Mouse (Mus musculus) kidney, postnatal 0 days (tissue): ENCODE results near the gene Furin. TPM values are rescaled to one million over a fixed set of nuclear protein-coding genes. Genes with fewer than 3 reads are reported as not detected.

ENCODE experiments used
- ATAC-seq: fragments of 200-750 bp; cut with Nextera tagmentation; replicated peaks from 2 replicates; pipeline ENCODE4 v1.8.0; 2017; ENCODE audit warnings: low read depth, moderate number of reproducible peaks, moderate TSS enrichment, moderate library complexity; ENCODE audit not compliant: low FRiP score
- DNase-seq: peaks from one replicate; pipeline ENCODE4 v3.0.0-alpha.2; 2016; ENCODE audit warnings: low spot score
- H3K27ac ChIP-seq: fragments of 300-500 bp; sonication (generic); 2 replicates; pipeline ENCODE4 v1.5.1; 2014; ENCODE audit warnings: mild to moderate bottlenecking
- H3K27me3 ChIP-seq: fragments of 300-500 bp; sonication (generic); 2 replicates; pipeline ENCODE4 v1.6.1; 2014; ENCODE audit warnings: low read length, mixed read lengths; ENCODE audit not compliant: insufficient read depth
- H3K36me3 ChIP-seq: fragments of 300-500 bp; sonication (generic); 2 replicates; pipeline ENCODE4 v1.6.1; 2014; ENCODE audit warnings: low read length, mixed read lengths; ENCODE audit not compliant: insufficient read depth
- H3K4me1 ChIP-seq: fragments of 300-500 bp; sonication (generic); replicated peaks from 2 replicates; pipeline ENCODE4 v1.6.1; 2014; ENCODE audit warnings: antibody characterized with exemption, low read length, mixed read lengths; ENCODE audit not compliant: insufficient read depth
- H3K4me2 ChIP-seq: fragments of 300-500 bp; sonication (generic); 2 replicates; pipeline ENCODE4 v1.6.1; 2014; ENCODE audit warnings: mild to moderate bottlenecking, low read length, moderate library complexity, mixed read lengths
- H3K4me3 ChIP-seq: fragments of 300-500 bp; sonication (generic); replicated peaks from 2 replicates; pipeline ENCODE4 v1.5.1; 2014; ENCODE audit warnings: low read depth, low read length
- H3K9ac ChIP-seq: fragments of 300-500 bp; sonication (generic); 2 replicates; pipeline ENCODE4 v1.6.1; 2014; ENCODE audit warnings: low read depth, low read length
- H3K9me3 ChIP-seq: fragments of 300-500 bp; sonication (generic); replicated peaks from 2 replicates; pipeline ENCODE4 v1.6.1; 2016; ENCODE audit warnings: low read length, inconsistent platforms, mixed read lengths
- CTCF ChIP-seq: IDR thresholded peaks from 2 replicates; pipeline ENCODE4 v1.5.1; 2016; ENCODE audit warnings: antibody characterized with exemption, low read depth, mild to moderate bottlenecking, moderate library complexity
- WGBS: fragments of 180-500 bp; shearing (Covaris S2); extraction: QIAGEN DNeasy Blood & Tissue Kit; methylation state at CpG from one replicate; pipeline ENCODE4 v1.1.7; 2014; 5-methylcytosine and 5-hydroxymethylcytosine counted together
- polyA plus RNA-seq: library from polyadenylated mRNA; unstranded; fragments of >200 nt; fragmentation: Nextera tagmentation; extraction: Ambion mirVana; gene quantifications from 2 replicates; pipeline ENCODE4 v1.2.1, GENCODE M21; 2015

Gene Furin
- polyA plus RNA-seq, 1 experiment from 2014 or later, result 22.9 TPM

GRCm38 (mm10) chr7:80392119-80392518 is 13.1 kb downstream of the Furin start:
- no peaks in the 10 kb centered on the region for H3K9me3 ChIP-seq
- no peak overlapping the region for H3K27ac ChIP-seq
- ATAC-seq (no peak), DNase-seq (no peak)
- no peak overlapping the region for H3K4me3 ChIP-seq
- no peaks in the 10 kb centered on the region for H3K27me3 ChIP-seq
- no peak overlapping the region for H3K9ac ChIP-seq
- H3K4me2 ChIP-seq, result no peak overlapping the region
- peaks cover 8% of the 10 kb centered on the region; the same call in 1 of the 2 replicates for H3K4me1 ChIP-seq
- no peak for TF ChIP-seq CTCF
- WGBS, result 87% methylated on average over 15 of the region's 15 CpGs
- H3K36me3 ChIP-seq, result peaks cover 59% of the 10 kb centered on the region

DNA sequence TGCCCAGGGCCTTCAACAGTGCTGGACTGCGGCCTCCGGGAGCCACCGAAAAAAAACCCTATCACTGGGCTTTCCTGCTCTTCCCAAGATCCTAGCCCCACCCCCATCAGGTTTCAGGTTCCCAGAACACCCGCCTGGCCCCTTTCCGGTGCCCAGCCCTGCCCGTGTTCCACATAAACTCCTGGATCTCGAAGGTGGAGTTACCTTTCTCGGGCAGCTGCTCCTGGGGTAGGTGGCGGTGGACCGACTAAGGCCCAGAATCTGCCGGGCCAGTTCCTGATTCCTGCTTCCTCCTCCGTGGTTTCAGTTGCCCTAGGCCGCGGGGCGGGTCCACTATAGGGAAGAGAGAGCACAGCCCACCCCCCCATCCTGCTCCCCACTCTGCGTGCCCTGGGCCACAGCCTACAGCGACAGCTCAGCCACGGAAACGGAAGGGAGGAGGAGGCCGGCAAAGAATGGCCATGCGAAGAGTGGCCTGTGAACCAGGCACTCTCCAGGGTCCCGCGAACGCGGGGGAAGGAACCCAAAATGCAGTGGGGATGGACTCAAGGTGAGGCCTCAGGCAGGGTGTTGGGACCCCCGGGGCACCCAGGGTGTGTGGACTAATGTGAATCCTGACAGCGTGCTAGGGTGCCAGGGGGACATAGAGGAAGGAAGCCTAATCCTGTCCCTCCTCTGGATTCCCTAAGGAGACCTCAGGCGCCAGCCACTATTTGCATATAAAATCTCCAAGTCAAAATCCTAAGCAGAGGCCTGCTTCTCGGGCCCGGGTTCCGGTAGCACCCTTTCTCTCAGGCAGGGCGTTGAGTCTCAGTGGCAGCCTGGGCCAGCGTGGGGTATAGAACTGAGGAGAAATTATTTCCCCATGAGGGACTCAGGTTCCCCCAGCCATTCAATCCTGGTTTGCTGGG is 17.3 kb downstream of the Furin start, which contains the start of gene Fes:
Gene Fes (minus strand): TSS at position 314 of the 911 bp plus-strand sequence.
- peak; percentile 38 for ATAC-seq
- peak within 1 kb of the TSS; percentile 57 for H3K4me2 ChIP-seq
- H3K4me1 ChIP-seq, result peaks cover 16% of the 10 kb centered on the region; the same call in 1 of the 2 replicates
- no peaks in the 10 kb centered on the region for H3K9me3 ChIP-seq
- H3K27ac ChIP-seq, result peak within 1 kb of the TSS; percentile 70
- H3K4me3 ChIP-seq, result peak within 1 kb of the TSS; percentile 26
- H3K9ac ChIP-seq, result peak within 1 kb of the TSS; percentile 50
- WGBS, result 9% methylated on average over 33 of the region's 33 CpGs
- H3K27me3 ChIP-seq, result no peaks in the 10 kb centered on the region
- no peak for TF ChIP-seq CTCF
- peak; percentile 77 for DNase-seq
- H3K36me3 ChIP-seq, result peaks cover 39% of the 10 kb centered on the region

- H3K27ac ChIP-seq, result peak overlapping the region; percentile 70
- ATAC-seq, result no peak
These were observed 18.1 kb downstream of the Furin start for GRCm38 (mm10) chr7:80387033-80387632.

GRCm38 (mm10) chr7:80386235-80386930 is 18.9 kb downstream of the Furin start:
- WGBS, result 39% methylated on average over 18 of the region's 18 CpGs
- ATAC-seq (peak; percentile 65), DNase-seq (peak; percentile 96)
- no peaks in the 10 kb centered on the region for H3K27me3 ChIP-seq
- H3K9ac ChIP-seq, result peak overlapping the region; percentile 40; the same call in 1 of the 2 replicates
- H3K4me3 ChIP-seq, result peak overlapping the region; percentile 26
- no peaks in the 10 kb centered on the region for H3K9me3 ChIP-seq
- TF ChIP-seq CTCF, result peak; percentile 94
- peak overlapping the region; percentile 57 for H3K4me2 ChIP-seq
- H3K4me1 ChIP-seq, result peaks cover 16% of the 10 kb centered on the region; the same call in 1 of the 2 replicates
- H3K36me3 ChIP-seq, result peaks cover 30% of the 10 kb centered on the region
- H3K27ac ChIP-seq, result peak overlapping the region; percentile 68

More at GRCm38 (mm10) chr7:80387033-80387632, 18.1 kb downstream of the Furin start:
- no peak for TF ChIP-seq CTCF
- Histone ChIP-seq H3K36me3 (peaks cover 38% of the 10 kb centered on the region), H3K9me3 (no peaks in the 10 kb centered on the region), H3K4me1 (peaks cover 16% of the 10 kb centered on the region; the same call in 1 of the 2 replicates), H3K4me3 (peak overlapping the region; percentile 26), H3K4me2 (peak overlapping the region; percentile 57), H3K9ac (peak overlapping the region; percentile 50), H3K27me3 (no peaks in the 10 kb centered on the region)
- 39% methylated on average over 17 of the region's 17 CpGs for WGBS
- DNase-seq, result peak; percentile 32

DNA sequence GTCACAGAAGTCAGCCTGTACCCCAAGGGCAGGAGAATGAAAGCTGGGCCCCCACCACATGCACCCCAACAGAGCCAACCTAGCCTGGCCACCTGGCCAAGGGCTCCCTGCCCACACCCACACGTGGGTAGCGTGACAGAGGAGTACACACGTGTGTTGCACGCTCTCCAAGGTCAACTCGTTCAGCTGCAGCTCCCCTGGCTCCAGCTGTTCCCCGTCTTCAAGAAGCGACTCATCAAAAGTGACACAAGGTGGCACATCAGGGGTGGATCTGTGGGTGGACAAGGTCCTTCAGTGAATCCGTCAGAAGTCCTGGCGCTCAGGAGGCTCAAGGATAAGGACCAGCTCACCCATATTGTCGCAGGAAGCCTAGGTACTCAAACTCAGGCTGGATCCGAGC is 22.3 kb downstream of the Furin start:
- no peak overlapping the region for H3K4me3 ChIP-seq
- H3K27me3 ChIP-seq, result no peaks in the 10 kb centered on the region
- H3K4me2 ChIP-seq, result no peak overlapping the region
- TF ChIP-seq CTCF, result no peak
- DNase-seq (no peak), ATAC-seq (no peak)
- 0 out of 2 replicates have a peak, but pooled peaks cover 12% of the 10 kb centered on the region for H3K36me3 ChIP-seq
- no peak overlapping the region for H3K27ac ChIP-seq
- 60% methylated on average over 11 of the region's 11 CpGs for WGBS
- peaks cover 12% of the 10 kb centered on the region; the same call in 1 of the 2 replicates for H3K4me1 ChIP-seq
- no peaks in the 10 kb centered on the region for H3K9me3 ChIP-seq
- H3K9ac ChIP-seq, result no peak overlapping the region
